Mouse (Mus musculus) C2C12 (cell line): ENCODE measurements around the gene Gstp2. TPM values are rescaled to one million over a fixed set of nuclear protein-coding genes. Genes with fewer than 3 reads are reported as not detected.
"Not testable (repeated sequence)": the region's sequence is repeated elsewhere in the genome, so short reads cannot be mapped to it uniquely, and the experiment has no call there.

Source experiments
- H3K27me3 ChIP-seq: one replicate; pipeline ENCODE4 v1.6.1; 2011; ENCODE audit not compliant: control insufficient read depth, insufficient read depth, insufficient read length
- H3K36me3 ChIP-seq: one replicate; pipeline ENCODE4 v1.6.1; 2011; ENCODE audit not compliant: control insufficient read depth, insufficient read depth
- H3K4me3 ChIP-seq: one replicate; pipeline ENCODE4 v1.5.1; 2011; ENCODE audit warnings: mild to moderate bottlenecking, control low read depth; ENCODE audit not compliant: poor library complexity, insufficient read depth, severe bottlenecking
- H3K79me2 ChIP-seq: one replicate; pipeline ENCODE4 v1.6.1; 2011; ENCODE audit not compliant: control insufficient read depth, insufficient read depth
- H3K79me3 ChIP-seq: one replicate; pipeline ENCODE4 v1.6.1; 2011; ENCODE audit warnings: low read depth, control low read depth
- H3ac ChIP-seq: one replicate; pipeline ENCODE3; 2011; ENCODE audit warnings: low read depth; ENCODE audit not compliant: control insufficient read depth, insufficient read length
- CEBPB ChIP-seq: IDR thresholded peaks from one replicate; pipeline ENCODE4 v1.6.1; 2011; ENCODE audit warnings: low read depth, mild to moderate bottlenecking, control low read depth, moderate library complexity
- CTCF ChIP-seq: IDR thresholded peaks from one replicate; pipeline ENCODE4 v1.5.1; 2011; ENCODE audit not compliant: control insufficient read depth, insufficient read depth, insufficient read length
- FOSL1 ChIP-seq: IDR thresholded peaks from one replicate; pipeline ENCODE4 v1.8.0; 2011; ENCODE audit warnings: mild to moderate bottlenecking, low read length; ENCODE audit not compliant: poor library complexity, insufficient read depth, severe bottlenecking
- MAX ChIP-seq: IDR thresholded peaks from one replicate; pipeline ENCODE4 v1.6.1; 2011; ENCODE audit warnings: mild to moderate bottlenecking, control low read depth
- MYOD1 ChIP-seq: IDR thresholded peaks from one replicate; pipeline ENCODE4 v1.6.1; 2011; ENCODE audit warnings: low read depth; ENCODE audit not compliant: control insufficient read depth, insufficient read length
- MYOG ChIP-seq: IDR thresholded peaks from one replicate; pipeline ENCODE4 v1.6.1; 2011; ENCODE audit not compliant: control insufficient read depth, insufficient read length; ENCODE audit errors: extremely low read depth
- USF1 ChIP-seq: IDR thresholded peaks from one replicate; pipeline ENCODE4 v1.6.1; 2011; ENCODE audit warnings: low read depth, mild to moderate bottlenecking, control low read depth, moderate library complexity
- polyA plus RNA-seq: library from polyadenylated mRNA; unstranded; fragments of >200 nt; fragmentation: generic; extraction: Trizol; gene quantifications from one replicate; pipeline ENCODE4 v1.2.1, GENCODE M21; 2012; ENCODE audit warnings: missing spikeins

The Gstp2 gene
- polyA plus RNA-seq, 1 experiment, result 7.2 TPM

DNA sequence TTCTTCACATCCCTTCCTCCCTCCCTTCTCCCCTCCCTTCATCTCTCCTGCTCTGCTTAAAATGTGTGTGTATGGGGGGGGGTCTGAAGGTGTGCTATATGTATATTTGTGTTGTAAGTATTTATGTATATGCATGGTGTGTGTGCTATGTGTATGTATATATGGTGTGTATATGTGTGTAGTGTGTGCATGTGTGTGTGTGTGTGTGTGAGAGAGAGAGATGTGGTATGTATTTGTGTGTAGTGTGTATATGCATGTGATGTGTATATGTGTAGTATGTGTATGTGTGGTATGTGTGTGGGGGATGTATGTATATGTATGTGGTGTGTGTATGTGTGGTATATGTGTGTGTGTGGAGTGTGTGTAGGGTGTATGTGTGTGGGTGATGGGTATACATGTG lies 21.1 kb upstream of the Gstp2 start:
- H3ac ChIP-seq, result no peak overlapping the region
- TF ChIP-seq FOSL1 (no peak), CEBPB (no peak), MYOD1 (no peak), MAX (no peak), CTCF (no peak), MYOG (no peak), USF1 (no peak)
- no peaks in the 10 kb centered on the region for H3K79me2 ChIP-seq
- no peaks in the 10 kb centered on the region for H3K79me3 ChIP-seq
- no peak overlapping the region for H3K4me3 ChIP-seq
- no peaks in the 10 kb centered on the region for H3K36me3 ChIP-seq
- H3K27me3 ChIP-seq, result no peaks in the 10 kb centered on the region

DNA sequence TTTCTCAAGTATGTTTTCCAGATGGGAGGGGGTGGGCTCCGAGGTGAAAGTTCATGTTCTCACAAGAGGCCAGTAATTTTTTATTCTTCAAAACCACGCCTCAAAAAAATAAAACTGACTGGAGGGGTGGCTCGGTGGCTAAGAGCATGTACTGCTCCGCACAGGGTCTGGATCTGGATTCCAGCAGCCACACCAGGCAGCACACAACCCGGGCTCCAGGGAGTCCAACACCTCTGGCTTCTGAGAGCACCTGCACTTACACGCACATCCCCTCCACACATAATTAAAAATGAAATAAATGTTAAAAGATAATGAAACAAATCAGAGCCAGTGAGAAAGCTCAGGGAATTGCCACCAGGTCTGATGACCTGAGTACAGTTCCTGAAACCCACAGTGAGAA lies 20.5 kb upstream of the Gstp2 start:
- Histone ChIP-seq H3K27me3 (no peaks in the 10 kb centered on the region), H3K79me2 (no peaks in the 10 kb centered on the region), H3K4me3 (no peak overlapping the region), H3K36me3 (no peaks in the 10 kb centered on the region), H3K79me3 (no peaks in the 10 kb centered on the region), H3ac (no peak overlapping the region)
- TF ChIP-seq USF1 (no peak), MYOG (no peak), CEBPB (no peak), MYOD1 (no peak), MAX (no peak)

DNA sequence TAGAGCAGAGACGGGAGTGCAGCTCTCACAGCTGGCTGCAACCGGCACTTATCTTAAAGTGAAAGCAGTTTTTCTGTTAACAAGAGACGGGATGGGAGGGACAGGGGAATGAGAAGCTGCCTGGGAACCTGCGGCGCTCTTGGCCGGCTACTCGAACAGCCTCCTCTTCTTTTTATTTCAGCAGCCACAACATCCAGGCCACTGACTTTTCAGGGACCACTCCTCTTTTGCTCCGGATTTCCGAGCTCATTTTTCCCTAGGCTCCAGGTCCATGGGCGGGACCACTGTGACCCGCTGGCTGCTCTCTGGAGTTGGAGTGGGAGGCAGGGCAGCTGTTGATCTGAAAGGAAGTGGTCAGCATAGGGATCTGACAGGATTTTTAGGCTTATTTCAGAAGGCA lies 18.7 kb upstream of the Gstp2 start:
- H3K4me3 ChIP-seq, H3K79me3 ChIP-seq, H3ac ChIP-seq, H3K27me3 ChIP-seq, H3K36me3 ChIP-seq, H3K79me2 ChIP-seq: not testable (repeated sequence)

DNA sequence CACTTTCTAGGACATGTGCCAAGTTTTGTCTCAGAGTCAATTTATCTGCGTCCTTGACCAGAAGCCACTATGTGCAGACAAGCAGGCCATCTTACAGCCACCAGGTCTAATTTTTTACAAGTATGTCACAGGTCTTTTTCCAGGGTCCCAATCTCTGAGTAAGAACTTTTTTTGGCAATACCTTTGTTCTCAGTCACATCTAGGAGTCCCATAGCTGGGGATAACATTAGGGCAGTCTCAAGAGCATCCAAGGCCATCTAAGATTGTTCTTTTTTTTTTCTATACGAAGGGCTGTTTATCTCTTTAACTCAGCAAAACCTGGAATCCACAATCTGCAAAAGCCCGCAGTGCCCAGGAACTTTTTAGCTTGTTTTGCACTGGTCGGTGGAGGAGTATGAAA lies 17.5 kb upstream of the Gstp2 start:
- H3K79me2 ChIP-seq, H3ac ChIP-seq, H3K79me3 ChIP-seq, H3K36me3 ChIP-seq, H3K4me3 ChIP-seq, H3K27me3 ChIP-seq: not testable (repeated sequence)

DNA sequence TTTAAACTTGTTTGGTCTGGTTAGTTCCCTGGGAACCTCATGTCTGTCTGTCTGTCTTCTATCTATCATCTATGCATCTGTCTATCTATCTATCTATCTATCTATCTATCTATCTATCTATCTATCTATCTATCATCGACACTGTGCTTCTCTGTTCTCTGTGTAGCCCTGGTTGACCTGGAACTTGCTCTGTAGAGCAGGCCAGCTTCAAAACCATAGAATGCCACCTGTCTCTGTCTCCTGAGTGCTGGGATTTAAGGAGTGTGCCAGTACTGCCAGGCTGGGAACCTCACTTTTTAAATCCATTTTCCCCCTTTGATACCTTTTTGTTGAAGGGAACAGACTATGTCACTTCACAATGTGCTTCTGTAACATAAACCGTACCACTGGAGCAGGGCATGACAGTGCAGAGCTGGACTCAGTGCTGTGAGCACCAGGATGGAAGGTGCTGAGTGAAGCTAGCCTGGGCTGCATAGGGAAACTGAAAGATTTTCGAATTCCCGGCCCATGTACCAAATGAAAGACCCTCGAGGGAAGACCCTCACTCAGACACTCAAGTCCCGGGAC lies 15.2 kb upstream of the Gstp2 start:
- Histone ChIP-seq H3K79me3 (no peaks in the 10 kb centered on the region), H3ac (no peak overlapping the region), H3K36me3 (no peaks in the 10 kb centered on the region), H3K4me3 (no peak overlapping the region), H3K79me2 (no peaks in the 10 kb centered on the region), H3K27me3 (no peaks in the 10 kb centered on the region)
- no peak for TF ChIP-seq MAX
- TF ChIP-seq CEBPB, result no peak
- no peak for TF ChIP-seq MYOD1
- no peak for TF ChIP-seq USF1
- TF ChIP-seq MYOG, result no peak
- TF ChIP-seq FOSL1, result no peak
- no peak for TF ChIP-seq CTCF

DNA sequence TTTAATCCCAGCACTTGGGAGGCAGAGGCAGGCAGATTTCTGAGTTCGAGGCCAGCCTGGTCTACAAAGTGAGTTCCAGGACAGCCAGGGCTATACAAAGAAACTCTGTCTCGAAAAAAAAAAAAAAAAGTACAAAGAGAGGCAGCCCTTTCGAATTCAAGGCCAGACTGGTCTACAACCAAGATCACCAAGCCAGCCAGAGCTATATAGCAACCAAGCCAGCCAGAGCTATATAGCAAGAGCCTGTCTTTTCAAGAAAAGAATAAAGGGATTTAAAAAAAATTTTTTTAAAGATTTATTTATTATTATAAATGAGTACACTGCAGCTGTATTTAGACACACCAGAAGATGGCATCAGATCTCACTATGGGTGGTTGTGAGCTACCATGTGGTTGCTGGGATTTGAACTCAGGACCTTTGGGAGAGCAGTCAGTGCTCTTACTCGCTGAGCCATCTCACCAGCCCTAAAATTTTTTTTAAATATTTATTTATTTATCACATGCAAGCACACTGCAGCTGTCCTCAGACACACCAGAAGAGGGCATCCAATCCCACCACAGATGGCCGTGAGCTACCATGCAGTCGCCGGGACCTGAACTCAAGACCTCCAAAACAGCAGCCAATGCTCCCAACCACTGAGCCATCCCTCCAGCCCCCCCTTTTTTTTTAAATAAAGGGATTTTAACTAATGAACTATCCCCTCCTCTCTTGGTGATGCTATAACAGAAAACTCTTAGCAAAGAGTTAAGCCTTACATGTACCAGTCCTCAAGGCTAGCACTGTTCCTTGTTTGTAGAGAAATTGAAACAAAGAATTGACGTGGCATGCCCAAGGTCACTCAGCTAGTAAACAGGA lies 14.4 kb upstream of the Gstp2 start:
- not testable (repeated sequence) for H3ac ChIP-seq, H3K4me3 ChIP-seq, H3K79me2 ChIP-seq, H3K27me3 ChIP-seq, H3K36me3 ChIP-seq, H3K79me3 ChIP-seq

DNA sequence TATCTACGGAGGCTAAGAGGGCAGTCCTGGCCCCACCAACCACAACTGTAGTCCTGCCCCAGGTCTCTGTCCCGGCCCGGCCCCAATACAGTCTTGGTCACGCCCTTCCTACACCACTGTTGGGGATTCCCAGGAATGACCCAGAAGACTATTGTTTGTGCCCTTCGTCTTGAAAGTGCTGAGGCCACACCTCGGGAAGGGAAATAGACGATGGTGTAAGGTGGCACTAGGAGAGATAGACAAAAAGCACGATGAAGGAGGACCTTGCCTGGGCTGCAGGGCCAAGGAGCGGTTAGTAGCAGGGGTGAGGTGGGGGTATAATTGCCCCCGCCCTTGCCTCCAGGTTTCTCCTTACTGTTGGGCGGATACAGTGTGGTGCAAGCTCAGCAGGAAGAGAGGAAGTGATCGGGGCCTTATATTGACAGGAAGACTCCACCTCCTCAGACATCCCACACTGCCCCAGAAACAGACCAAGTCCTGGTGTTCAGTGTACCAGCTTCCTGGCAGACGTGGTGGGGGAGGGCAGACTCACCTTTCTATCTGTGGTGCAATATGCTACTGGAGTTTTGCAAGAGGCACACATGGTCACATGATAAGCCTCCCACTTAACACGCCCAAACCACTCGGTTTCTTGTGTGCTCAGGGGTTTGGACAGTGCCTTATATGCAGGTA lies 13.4 kb upstream of the Gstp2 start, which contains the start of gene Gstp3:
Gstp3 (minus strand) TSS at position 501 of the 672 bp plus-strand sequence.
- Histone ChIP-seq H3K79me3 (no peaks in the 10 kb centered on the region), H3K27me3 (no peaks in the 10 kb centered on the region), H3ac (no peak within 1 kb of the TSS), H3K4me3 (no peak within 1 kb of the TSS), H3K36me3 (no peaks in the 10 kb centered on the region), H3K79me2 (no peaks in the 10 kb centered on the region)
- TF ChIP-seq USF1 (no peak), FOSL1 (no peak), MAX (no peak), CEBPB (peak; percentile 15)
